Mouse (Mus musculus): ENCODE results near the gene Map2k3. TPM values are rescaled to one million over a fixed set of nuclear protein-coding genes. Genes with fewer than 3 reads are reported as not detected.

Gene Map2k3
- polyA plus RNA-seq, 1 experiment from 2014 or later, result 116 TPM

DNA sequence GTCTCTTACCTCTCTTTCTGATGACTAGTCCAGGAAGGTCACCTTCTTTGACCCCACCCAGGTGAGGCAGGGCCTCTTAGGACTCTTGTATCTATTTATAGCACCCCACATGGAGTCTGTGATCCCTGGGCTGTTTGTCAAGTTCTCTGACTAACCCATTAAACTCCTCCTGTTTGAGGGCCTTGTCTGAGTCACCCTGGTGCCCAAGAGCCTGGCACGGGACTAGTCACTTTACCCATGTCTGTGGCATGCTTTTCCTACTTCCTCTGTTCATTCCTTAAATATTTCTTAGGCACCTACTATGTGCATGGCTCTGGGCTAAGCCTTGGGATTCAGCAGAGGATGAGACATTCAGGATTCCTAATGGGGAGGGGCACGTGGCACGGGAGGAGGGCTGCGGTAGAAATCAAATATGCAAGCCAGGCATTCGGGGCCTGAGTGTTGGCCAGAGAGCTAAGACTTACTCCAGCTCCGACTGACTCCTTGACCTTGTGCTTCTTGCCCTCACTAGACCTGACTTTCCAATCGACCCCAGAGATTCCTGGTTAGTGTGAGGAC lies 1.0 kb upstream of the Map2k3 start:
- WGBS, result 24% methylated on average over 7 of the region's 7 CpGs
- H3K36me3 ChIP-seq, result no peaks in the 10 kb centered on the region
- H3K27ac ChIP-seq, result no peak overlapping the region
- ATAC-seq (ENCODE audit: insufficient read depth, low FRiP score, low read depth), result no peak
- peak overlapping the region; percentile 80 for H3K4me2 ChIP-seq
- no peak overlapping the region for H3K9ac ChIP-seq
- no peaks in the 10 kb centered on the region for H3K9me3 ChIP-seq
- peak overlapping the region; percentile 97 for H3K4me3 ChIP-seq (replicated peaks)
- H3K27me3 ChIP-seq (replicated peaks), result no peaks in the 10 kb centered on the region
- H3K4me1 ChIP-seq, result peaks cover 46% of the 10 kb centered on the region

DNA sequence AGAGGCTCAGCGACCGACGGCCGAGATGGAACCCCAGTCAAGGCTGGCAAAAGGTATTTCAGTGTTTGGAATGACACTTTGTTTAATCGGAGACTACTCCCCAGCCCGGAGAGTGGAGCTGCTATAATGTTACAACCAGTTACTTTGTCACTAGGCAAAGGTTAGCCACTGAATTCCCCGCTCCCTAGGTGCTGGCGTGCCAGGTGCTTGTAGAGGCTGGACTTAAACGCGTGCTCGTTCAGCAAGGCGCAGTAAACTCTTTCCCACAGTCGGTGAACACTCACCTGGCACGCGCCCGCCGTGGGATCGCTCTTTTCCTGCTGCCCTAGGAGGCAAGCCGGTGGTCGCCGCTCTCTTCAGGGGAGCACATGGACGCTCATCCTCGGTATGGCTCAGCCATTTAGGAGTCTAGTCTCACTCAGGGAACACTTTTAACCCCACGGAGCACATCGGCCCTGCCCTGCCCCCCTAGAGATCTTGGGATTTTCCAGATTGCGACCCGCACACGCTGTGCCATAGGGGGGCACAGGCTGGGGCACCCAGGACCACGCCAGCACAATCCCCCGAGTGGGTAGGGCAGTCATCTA lies 458 bp upstream of the Map2k3 start:
- Histone ChIP-seq H3K9me3 (no peaks in the 10 kb centered on the region), H3K36me3 (no peaks in the 10 kb centered on the region), H3K4me2 (peak overlapping the region; percentile 80), H3K4me3 (replicated peaks) (peak overlapping the region; percentile 97), H3K27ac (no peak overlapping the region), H3K27me3 (replicated peaks) (no peaks in the 10 kb centered on the region), H3K9ac (peak overlapping the region; percentile 39; the same call in 1 of the 2 replicates), H3K4me1 (peaks cover 47% of the 10 kb centered on the region)
- WGBS, result 2% methylated on average over 30 of the region's 30 CpGs
- ATAC-seq (ENCODE audit: insufficient read depth, low FRiP score, low read depth), result no peak; the same call in 1 of the 2 replicates

DNA sequence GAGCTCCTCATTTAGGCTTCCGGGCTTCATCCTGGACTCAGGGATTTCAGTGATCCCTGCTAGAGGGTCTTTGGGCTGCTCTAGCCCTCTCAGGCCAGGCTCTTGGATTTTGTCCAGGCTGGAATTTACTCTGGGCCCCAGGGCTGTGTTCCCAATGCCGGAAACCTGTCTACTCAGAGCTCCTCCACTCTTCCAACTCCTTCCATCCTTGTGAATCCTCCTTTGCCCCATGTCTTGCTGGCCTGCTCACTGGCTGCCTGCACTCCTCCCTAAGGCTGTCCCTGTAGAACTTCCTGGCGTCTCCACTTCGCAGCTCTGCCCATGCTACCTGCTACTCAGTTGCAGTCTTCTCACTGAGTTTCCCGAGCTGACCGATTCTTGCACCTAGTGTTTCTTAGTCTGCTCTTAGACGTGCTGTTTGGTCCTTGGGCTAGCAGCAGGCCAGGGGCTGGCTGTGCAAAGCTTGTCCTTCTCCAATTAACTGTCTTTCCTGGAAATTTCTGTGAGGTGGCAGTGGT lies 729 bp downstream of the Map2k3 start:
- no peaks in the 10 kb centered on the region for H3K36me3 ChIP-seq
- H3K27ac ChIP-seq, result peak overlapping the region; percentile 82
- no peak for ATAC-seq (ENCODE audit: insufficient read depth, low FRiP score, low read depth)
- 5% methylated on average over 7 of the region's 7 CpGs for WGBS
- H3K4me3 ChIP-seq (replicated peaks), result peak overlapping the region; percentile 97
- no peaks in the 10 kb centered on the region for H3K27me3 ChIP-seq (replicated peaks)
- peaks cover 40% of the 10 kb centered on the region for H3K4me1 ChIP-seq
- peak overlapping the region; percentile 92 for H3K9ac ChIP-seq
- no peaks in the 10 kb centered on the region for H3K9me3 ChIP-seq
- H3K4me2 ChIP-seq, result peak overlapping the region; percentile 80

DNA sequence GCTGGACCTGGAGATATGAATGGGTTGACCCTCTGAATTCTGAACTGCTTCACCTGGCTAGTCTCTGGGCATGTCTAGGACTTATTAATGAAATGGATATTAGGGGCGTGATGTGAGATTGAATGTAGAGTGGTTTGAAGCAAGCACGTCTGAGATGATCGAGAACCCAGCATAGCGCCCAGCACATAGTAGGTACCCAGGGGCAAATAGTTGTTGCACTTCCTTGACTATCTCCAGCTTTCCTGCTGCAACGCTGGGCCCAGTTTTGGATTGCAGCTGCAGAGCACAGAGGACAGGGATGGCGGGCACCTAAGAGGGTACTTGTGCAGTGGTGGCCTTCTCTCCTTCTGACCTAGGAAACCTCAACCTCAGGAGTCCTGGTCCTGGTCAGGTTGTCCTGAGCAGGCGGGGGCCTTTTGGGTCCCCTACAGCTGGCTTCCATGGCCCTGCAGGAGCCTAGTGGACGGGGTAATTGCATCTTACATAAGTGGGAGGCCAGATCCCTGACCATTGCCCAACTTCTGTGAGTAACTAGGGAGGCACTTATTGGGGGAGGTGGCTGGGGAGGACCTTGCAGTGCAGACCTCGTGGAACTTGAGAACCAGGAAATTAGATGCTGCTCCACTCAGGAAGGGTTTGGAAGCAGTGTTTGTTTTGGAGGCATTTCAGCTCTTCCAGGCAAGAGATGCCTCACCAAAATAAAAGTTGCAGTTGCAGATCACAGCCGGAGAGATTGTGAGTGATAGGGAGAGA lies 1.5 kb downstream of the Map2k3 start:
- Histone ChIP-seq H3K4me1 (peaks cover 42% of the 10 kb centered on the region), H3K27ac (peak overlapping the region; percentile 18; the same call in 1 of the 2 replicates)
- no peak for ATAC-seq (ENCODE audit: insufficient read depth, low FRiP score, low read depth)

DNA sequence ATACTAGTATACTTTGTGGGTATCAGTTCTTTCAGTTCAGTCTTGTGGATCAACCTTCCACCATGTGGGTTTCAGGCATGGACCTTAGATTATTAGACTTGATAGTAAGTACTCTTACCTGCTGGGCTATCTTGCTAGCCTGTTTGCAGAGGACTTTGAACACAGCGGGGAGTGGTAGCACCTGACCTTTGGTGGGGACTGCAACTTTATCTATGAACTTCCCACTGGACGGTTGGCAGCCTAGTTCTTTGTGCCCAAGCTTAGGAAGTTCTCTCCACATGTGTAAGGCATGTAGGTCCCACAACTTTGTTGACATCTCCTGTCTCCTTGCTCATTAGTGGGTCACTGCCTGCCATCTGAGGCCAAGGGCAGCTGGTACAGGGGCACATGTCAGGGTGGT lies 3.0 kb downstream of the Map2k3 start:
- Histone ChIP-seq H3K4me2 (peak overlapping the region; percentile 24), H3K27me3 (replicated peaks) (no peaks in the 10 kb centered on the region), H3K9me3 (no peaks in the 10 kb centered on the region), H3K36me3 (no peaks in the 10 kb centered on the region), H3K9ac (no peak overlapping the region), H3K4me3 (replicated peaks) (no peak overlapping the region), H3K27ac (peak overlapping the region; percentile 71), H3K4me1 (peaks cover 42% of the 10 kb centered on the region)
- ATAC-seq (ENCODE audit: insufficient read depth, low FRiP score, low read depth), result no peak
- WGBS, result 65% methylated on average over 2 of the region's 2 CpGs

More for the DNA sequence above, 1.5 kb downstream of the Map2k3 start:
- Histone ChIP-seq H3K9me3 (no peaks in the 10 kb centered on the region), H3K4me2 (peak overlapping the region; percentile 80), H3K27me3 (replicated peaks) (no peaks in the 10 kb centered on the region), H3K9ac (peak overlapping the region; percentile 92; the same call in 1 of the 2 replicates), H3K4me3 (replicated peaks) (peak overlapping the region; percentile 97), H3K36me3 (no peaks in the 10 kb centered on the region)
- 76% methylated on average over 10 of the region's 10 CpGs for WGBS

DNA sequence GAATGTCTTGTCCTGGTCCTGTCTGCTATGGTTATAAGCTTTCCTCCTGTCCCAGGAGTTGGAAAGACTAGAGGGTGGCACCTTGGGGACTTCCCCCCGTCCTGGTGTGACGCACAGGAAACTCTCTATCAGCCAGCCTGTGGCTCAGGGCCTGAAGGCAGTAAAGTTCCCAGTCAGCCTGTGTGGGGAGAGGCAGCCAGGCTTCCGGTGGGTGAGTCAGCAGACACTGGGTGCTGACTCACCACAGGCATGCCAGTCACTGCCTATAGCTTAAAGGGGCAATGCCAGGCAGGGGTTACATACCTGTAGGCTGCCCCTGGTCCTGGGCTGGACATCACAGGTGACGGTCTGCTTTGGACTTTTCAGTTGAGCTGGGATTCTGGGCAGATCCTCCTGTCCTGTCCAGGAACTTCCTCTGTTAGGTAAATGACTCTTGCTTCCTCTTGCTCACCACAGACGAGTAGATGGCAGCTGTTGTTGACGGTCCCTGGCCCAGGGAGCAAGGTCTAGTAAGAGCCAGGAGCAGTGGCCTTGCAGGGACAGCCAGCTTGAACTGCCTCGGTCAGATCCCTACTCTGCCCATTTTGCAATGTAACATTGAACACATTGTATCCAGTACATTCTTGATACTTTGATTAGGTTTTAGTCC lies 3.6 kb downstream of the Map2k3 start:
- peak overlapping the region; percentile 71 for H3K27ac ChIP-seq

DNA sequence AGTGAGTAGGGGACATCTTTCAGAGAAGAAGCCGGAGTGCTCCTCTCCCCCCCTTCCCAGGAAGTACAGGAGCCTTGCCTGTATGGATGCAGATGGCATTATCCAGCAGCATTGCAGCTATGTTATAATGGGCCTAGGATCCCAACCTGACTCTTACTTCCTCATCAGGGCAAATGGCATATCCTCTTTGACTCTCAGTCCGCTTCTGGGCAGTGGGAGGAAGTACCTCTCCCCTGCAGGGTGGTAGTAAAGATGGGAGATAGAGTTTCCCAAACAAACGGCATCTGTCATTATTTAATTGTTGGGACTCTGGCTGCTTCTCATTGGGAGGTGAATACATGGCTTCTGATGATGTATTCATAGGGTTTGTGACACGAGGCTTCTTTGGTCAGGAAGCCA lies 4.1 kb downstream of the Map2k3 start:
- WGBS, result 59% methylated on average over 4 of the region's 4 CpGs
- no peak for ATAC-seq (ENCODE audit: insufficient read depth, low FRiP score, low read depth)
- Histone ChIP-seq H3K4me2 (peak overlapping the region; percentile 24; the same call in 1 of the 2 replicates), H3K4me3 (replicated peaks) (no peak overlapping the region), H3K9ac (no peak overlapping the region), H3K9me3 (no peaks in the 10 kb centered on the region), H3K36me3 (no peaks in the 10 kb centered on the region), H3K27ac (peak overlapping the region; percentile 71), H3K4me1 (peaks cover 47% of the 10 kb centered on the region), H3K27me3 (replicated peaks) (no peaks in the 10 kb centered on the region)

More for the DNA sequence above, 3.6 kb downstream of the Map2k3 start:
- Histone ChIP-seq H3K4me1 (peaks cover 45% of the 10 kb centered on the region), H3K27me3 (replicated peaks) (no peaks in the 10 kb centered on the region), H3K4me2 (peak overlapping the region; percentile 24), H3K9me3 (no peaks in the 10 kb centered on the region), H3K9ac (no peak overlapping the region), H3K4me3 (replicated peaks) (no peak overlapping the region), H3K36me3 (no peaks in the 10 kb centered on the region)
- 60% methylated on average over 7 of the region's 7 CpGs for WGBS
- ATAC-seq (ENCODE audit: insufficient read depth, low FRiP score, low read depth), result peak; percentile 69

DNA sequence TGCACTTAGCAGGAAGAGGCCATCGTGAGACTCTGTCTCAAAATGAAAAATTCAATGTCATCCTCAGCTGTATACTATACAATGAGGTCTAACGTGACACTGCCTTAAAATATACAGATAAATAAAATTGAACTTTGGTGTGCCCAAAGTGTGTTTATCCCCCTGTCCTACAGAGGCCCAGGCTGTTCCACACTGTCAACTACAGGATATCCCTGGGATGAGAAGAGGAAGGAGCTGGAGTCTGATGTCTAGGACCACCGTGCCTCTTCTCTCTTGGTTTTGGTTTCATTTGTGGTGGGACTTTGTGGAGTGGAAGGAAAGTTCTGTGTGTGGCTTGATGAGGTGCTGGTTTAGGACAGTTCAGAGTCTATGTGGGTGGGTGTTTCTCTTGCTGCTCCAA lies 5.8 kb downstream of the Map2k3 start:
- Histone ChIP-seq H3K4me3 (replicated peaks) (no peak overlapping the region), H3K4me1 (peaks cover 50% of the 10 kb centered on the region)
- WGBS, result 68% methylated on average over 3 of the region's 3 CpGs

DNA sequence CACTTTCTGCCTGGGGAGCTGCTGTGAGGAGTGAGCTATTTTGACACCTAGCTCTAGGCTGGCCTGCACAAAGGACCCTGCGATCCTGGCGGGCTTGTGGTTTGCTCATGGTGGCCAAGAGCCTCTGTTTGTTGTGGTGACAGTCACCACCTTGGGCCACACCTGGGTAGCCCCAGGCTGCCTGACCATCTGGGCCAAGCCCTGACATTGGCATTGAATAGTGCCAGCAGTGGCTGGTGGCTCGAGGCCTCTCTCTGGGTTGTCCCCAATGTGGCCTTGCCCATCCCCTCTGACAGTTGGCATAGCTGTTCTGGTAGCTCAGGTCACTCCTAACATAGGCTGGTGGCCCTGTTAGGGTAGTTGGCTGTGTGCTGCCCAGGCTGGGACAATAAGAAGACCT lies 7.7 kb downstream of the Map2k3 start:
- Histone ChIP-seq H3K4me1 (peaks cover 33% of the 10 kb centered on the region), H3K27ac (no peak overlapping the region), H3K9ac (no peak overlapping the region), H3K27me3 (replicated peaks) (no peaks in the 10 kb centered on the region), H3K9me3 (no peaks in the 10 kb centered on the region), H3K4me3 (replicated peaks) (no peak overlapping the region), H3K36me3 (peaks cover 15% of the 10 kb centered on the region; the same call in 1 of the 2 replicates), H3K4me2 (no peak overlapping the region)
- ATAC-seq (ENCODE audit: insufficient read depth, low FRiP score, low read depth), result no peak
- 93% methylated on average over 3 of the region's 3 CpGs for WGBS

More for the DNA sequence above, 5.8 kb downstream of the Map2k3 start:
- Histone ChIP-seq H3K27me3 (replicated peaks) (no peaks in the 10 kb centered on the region), H3K4me2 (no peak overlapping the region), H3K36me3 (peaks cover 5% of the 10 kb centered on the region; the same call in 1 of the 2 replicates), H3K9ac (no peak overlapping the region), H3K9me3 (no peaks in the 10 kb centered on the region), H3K27ac (peak overlapping the region; percentile 5)
- no peak for ATAC-seq (ENCODE audit: insufficient read depth, low FRiP score, low read depth)

DNA sequence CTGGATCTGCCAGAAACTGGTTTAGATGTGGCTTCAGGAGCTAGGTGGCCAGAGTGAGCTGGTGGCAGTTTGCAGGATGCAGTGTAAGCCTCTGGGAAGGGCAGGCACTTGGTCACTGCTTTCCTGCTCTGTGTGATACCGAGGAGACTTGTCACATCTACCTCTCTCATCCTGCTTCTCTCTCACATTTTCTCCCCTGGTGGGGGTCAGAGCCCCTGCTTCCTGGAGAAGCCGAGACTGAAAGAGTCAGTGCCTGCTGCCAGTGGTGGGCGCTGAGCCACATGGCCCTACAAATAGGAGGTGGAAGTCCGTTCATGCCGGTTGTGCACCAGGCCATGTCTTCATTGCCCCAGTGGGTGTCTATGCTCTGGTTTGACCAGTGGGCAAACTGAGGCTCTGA lies 8.7 kb downstream of the Map2k3 start:
- peaks cover 26% of the 10 kb centered on the region for H3K4me1 ChIP-seq
- peak overlapping the region; percentile 64 for H3K27ac ChIP-seq
- H3K4me2 ChIP-seq, result no peak overlapping the region
- H3K36me3 ChIP-seq, result peaks cover 24% of the 10 kb centered on the region; the same call in 1 of the 2 replicates
- no peaks in the 10 kb centered on the region for H3K9me3 ChIP-seq
- 89% methylated on average over 5 of the region's 5 CpGs for WGBS
- H3K4me3 ChIP-seq (replicated peaks), result no peak overlapping the region
- no peak for ATAC-seq (ENCODE audit: insufficient read depth, low FRiP score, low read depth)
- no peaks in the 10 kb centered on the region for H3K27me3 ChIP-seq (replicated peaks)
- no peak overlapping the region for H3K9ac ChIP-seq

DNA sequence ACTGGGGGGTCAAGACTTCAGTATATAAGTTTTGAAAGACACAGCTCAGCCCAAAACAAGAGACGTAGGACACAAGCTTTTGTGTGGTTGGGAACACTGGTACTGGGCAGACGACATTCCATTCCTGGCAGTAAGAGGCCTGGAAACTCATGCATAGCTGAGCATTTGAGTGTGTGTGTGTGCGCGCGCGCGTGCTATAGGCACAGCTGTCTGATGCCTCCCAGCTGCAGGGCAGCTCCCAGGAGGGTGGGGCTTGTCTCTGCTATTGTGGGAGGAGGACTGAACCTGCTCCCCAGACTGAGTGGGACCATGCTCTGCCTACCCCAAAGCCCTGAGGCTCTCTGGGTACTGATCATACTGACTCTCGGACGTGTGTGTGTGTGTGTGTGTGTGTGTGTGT lies 9.5 kb downstream of the Map2k3 start:
- Histone ChIP-seq H3K4me2 (no peak overlapping the region), H3K4me1 (peaks cover 21% of the 10 kb centered on the region), H3K27me3 (replicated peaks) (no peaks in the 10 kb centered on the region), H3K9me3 (no peaks in the 10 kb centered on the region), H3K36me3 (peaks cover 33% of the 10 kb centered on the region), H3K27ac (peak overlapping the region; percentile 64), H3K4me3 (replicated peaks) (no peak overlapping the region), H3K9ac (no peak overlapping the region)
- peak; percentile 63; the same call in 1 of the 2 replicates for ATAC-seq (ENCODE audit: insufficient read depth, low FRiP score, low read depth)
- WGBS, result 27% methylated on average over 9 of the region's 9 CpGs
